Mouse (Mus musculus) 3134 (cell line): ENCODE data around the gene Fbxo33.

Experiments used
- DNase-seq: peaks from one replicate; pipeline ENCODE4 v3.0.0-alpha.2; 2011; ENCODE audit warnings: low spot score; ENCODE audit not compliant: insufficient read length; ENCODE audit errors: extremely low read depth

Gene Fbxo33

GRCm38 (mm10) chr12:59199361-59199760 lies 20.2 kb downstream of the Fbxo33 start:
- no peak for DNase-seq

- DNase-seq = no peak
Observed at GRCm38 (mm10) chr12:59198750-59199149, 20.8 kb downstream of the Fbxo33 start.

- DNase-seq = no peak
Observed at GRCm38 (mm10) chr12:59195941-59196340, 23.6 kb downstream of the Fbxo33 start.

GRCm38 (mm10) chr12:59195065-59195464 lies 24.5 kb downstream of the Fbxo33 start:
- no peak for DNase-seq

- DNase-seq = no peak
Observed at GRCm38 (mm10) chr12:59194341-59195003, 25.1 kb downstream of the Fbxo33 start.

GRCm38 (mm10) chr12:59193637-59194036 lies 25.9 kb downstream of the Fbxo33 start:
- no peak for DNase-seq

- DNase-seq = no peak
Observed at GRCm38 (mm10) chr12:59188086-59188682, 31.3 kb downstream of the Fbxo33 start.

GRCm38 (mm10) chr12:59177814-59178213 lies 41.7 kb downstream of the Fbxo33 start:
- no peak for DNase-seq

GRCm38 (mm10) chr12:59169935-59170334 lies 49.6 kb downstream of the Fbxo33 start:
- DNase-seq = no peak

- no peak for DNase-seq
Observed at GRCm38 (mm10) chr12:59166557-59166956, 53.0 kb downstream of the Fbxo33 start.

- no peak for DNase-seq
Observed at GRCm38 (mm10) chr12:59164522-59164921, 55.0 kb downstream of the Fbxo33 start.

- no peak for DNase-seq
Observed at GRCm38 (mm10) chr12:59162797-59163196, 56.7 kb downstream of the Fbxo33 start.

- DNase-seq = no peak
Observed at GRCm38 (mm10) chr12:59161091-59161490, 58.4 kb downstream of the Fbxo33 start.
